Mouse (Mus musculus): ENCODE measurements around the gene Klk1b9. TPM values are rescaled to one million over a fixed set of nuclear protein-coding genes. Genes with fewer than 3 reads are reported as not detected.
"Not testable (repeated sequence)": the region's sequence is repeated elsewhere in the genome, so short reads cannot be mapped to it uniquely, and the experiment has no call there.

Gene Klk1b9
- polyA plus RNA-seq (2016; fragmentation: Nextera tagmentation; extraction: Ambion mirVana) = not detected in 2 replicates

- 69% methylated on average over 1 of the region's 1 CpGs for WGBS
- not testable (repeated sequence) for H3K9ac ChIP-seq; H3K4me3 ChIP-seq (replicated peaks); H3K4me1 ChIP-seq; H3K36me3 ChIP-seq (replicated peaks); ATAC-seq (ENCODE audit: low FRiP score); H3K9me3 ChIP-seq; H3K4me2 ChIP-seq; H3K27ac ChIP-seq; H3K27me3 ChIP-seq
Measured at GRCm38 (mm10) chr7:43975761-43976160, at the start of gene Klk1b9. Gene Klk1b9, plus strand, starts transcription at chr7:43976061.

- Histone ChIP-seq H3K4me2 (no peak overlapping the region), H3K27me3 (0 out of 2 replicates have a peak, but pooled peaks cover 2% of the 10 kb centered on the region), H3K9ac (no peak overlapping the region), H3K27ac (no peak overlapping the region), H3K36me3 (replicated peaks) (no peaks in the 10 kb centered on the region), H3K4me1 (no peaks in the 10 kb centered on the region), H3K9me3 (no peaks in the 10 kb centered on the region), H3K4me3 (replicated peaks) (no peak overlapping the region)
- 40% methylated on average over 4 of the region's 4 CpGs for WGBS
- ATAC-seq (ENCODE audit: low FRiP score) = no peak
Measured at GRCm38 (mm10) chr7:43928521-43928920, 47.3 kb upstream of the Klk1b9 start.

GRCm38 (mm10) chr7:43932337-43932736, 43.5 kb upstream of the Klk1b9 start:
- no peaks in the 10 kb centered on the region for H3K36me3 ChIP-seq (replicated peaks)
- H3K4me1 ChIP-seq = no peaks in the 10 kb centered on the region
- H3K9ac ChIP-seq = no peak overlapping the region
- H3K9me3 ChIP-seq = no peaks in the 10 kb centered on the region
- no peak for ATAC-seq (ENCODE audit: low FRiP score)
- 62% methylated on average over 4 of the region's 4 CpGs for WGBS
- no peak overlapping the region for H3K4me2 ChIP-seq
- no peak overlapping the region for H3K4me3 ChIP-seq (replicated peaks)
- no peaks in the 10 kb centered on the region for H3K27me3 ChIP-seq
- no peak overlapping the region for H3K27ac ChIP-seq

GRCm38 (mm10) chr7:43933440-43933839, 42.4 kb upstream of the Klk1b9 start, which contains the start of gene Klk15:
Gene Klk15, plus strand, starts transcription at chr7:43933740.
- 97% methylated on average over 3 of the region's 3 CpGs for WGBS
- Histone ChIP-seq H3K27me3 (no peaks in the 10 kb centered on the region), H3K4me3 (replicated peaks) (no peak within 1 kb of the TSS), H3K9me3 (no peaks in the 10 kb centered on the region), H3K9ac (no peak within 1 kb of the TSS), H3K36me3 (replicated peaks) (no peaks in the 10 kb centered on the region), H3K4me2 (no peak within 1 kb of the TSS), H3K4me1 (no peaks in the 10 kb centered on the region), H3K27ac (no peak within 1 kb of the TSS)
- no peak for ATAC-seq (ENCODE audit: low FRiP score)

GRCm38 (mm10) chr7:43934747-43935146, 41.1 kb upstream of the Klk1b9 start:
- no peak overlapping the region for H3K27ac ChIP-seq
- no peaks in the 10 kb centered on the region for H3K36me3 ChIP-seq (replicated peaks)
- no peaks in the 10 kb centered on the region for H3K27me3 ChIP-seq
- no peak for ATAC-seq (ENCODE audit: low FRiP score)
- H3K4me3 ChIP-seq (replicated peaks) = no peak overlapping the region
- H3K4me1 ChIP-seq = no peaks in the 10 kb centered on the region
- 68% methylated on average over 3 of the region's 3 CpGs for WGBS
- no peak overlapping the region for H3K4me2 ChIP-seq
- no peaks in the 10 kb centered on the region for H3K9me3 ChIP-seq
- no peak overlapping the region for H3K9ac ChIP-seq

- Histone ChIP-seq H3K4me1 (no peaks in the 10 kb centered on the region), H3K4me2 (no peak overlapping the region), H3K9ac (no peak overlapping the region), H3K27ac (no peak overlapping the region), H3K4me3 (replicated peaks) (no peak overlapping the region), H3K9me3 (no peaks in the 10 kb centered on the region), H3K27me3 (no peaks in the 10 kb centered on the region), H3K36me3 (replicated peaks) (no peaks in the 10 kb centered on the region)
- no peak for ATAC-seq (ENCODE audit: low FRiP score)
- 89% methylated on average over 14 of the region's 14 CpGs for WGBS
Measured at GRCm38 (mm10) chr7:43936551-43936950, 39.3 kb upstream of the Klk1b9 start.

- H3K27me3 ChIP-seq; H3K4me3 ChIP-seq (replicated peaks); H3K27ac ChIP-seq; H3K36me3 ChIP-seq (replicated peaks); H3K4me2 ChIP-seq; ATAC-seq (ENCODE audit: low FRiP score); H3K9me3 ChIP-seq; H3K4me1 ChIP-seq; H3K9ac ChIP-seq: not testable (repeated sequence)
- 69% methylated on average over 3 of the region's 3 CpGs for WGBS
Measured at GRCm38 (mm10) chr7:43942293-43942692, 33.6 kb upstream of the Klk1b9 start.

GRCm38 (mm10) chr7:43944727-43945264, 31.1 kb upstream of the Klk1b9 start:
- WGBS = 88% methylated on average over 3 of the region's 3 CpGs
- H3K27me3 ChIP-seq = no peaks in the 10 kb centered on the region

GRCm38 (mm10) chr7:43950364-43950763, 25.5 kb upstream of the Klk1b9 start, which contains the start of gene Klk1b8:
Gene Klk1b8, plus strand, starts transcription at chr7:43950664.
- H3K4me2 ChIP-seq = no peak within 1 kb of the TSS
- H3K27ac ChIP-seq = no peak within 1 kb of the TSS
- H3K36me3 ChIP-seq (replicated peaks) = no peaks in the 10 kb centered on the region
- H3K9me3 ChIP-seq = no peaks in the 10 kb centered on the region
- no peaks in the 10 kb centered on the region for H3K27me3 ChIP-seq
- H3K9ac ChIP-seq = no peak within 1 kb of the TSS
- 88% methylated on average over 2 of the region's 2 CpGs for WGBS
- H3K4me1 ChIP-seq = no peaks in the 10 kb centered on the region
- no peak within 1 kb of the TSS for H3K4me3 ChIP-seq (replicated peaks)
- ATAC-seq (ENCODE audit: low FRiP score) = no peak

More at GRCm38 (mm10) chr7:43944727-43945264, 31.1 kb upstream of the Klk1b9 start:
- ATAC-seq (ENCODE audit: low FRiP score) = no peak
- Histone ChIP-seq H3K4me2 (no peak overlapping the region), H3K36me3 (replicated peaks) (no peaks in the 10 kb centered on the region), H3K9ac (no peak overlapping the region), H3K4me1 (no peaks in the 10 kb centered on the region), H3K9me3 (no peaks in the 10 kb centered on the region), H3K27ac (no peak overlapping the region), H3K4me3 (replicated peaks) (no peak overlapping the region)

GRCm38 (mm10) chr7:43952703-43953102, 23.2 kb upstream of the Klk1b9 start:
- ATAC-seq (ENCODE audit: low FRiP score) = no peak
- Histone ChIP-seq H3K9ac (no peak overlapping the region), H3K4me3 (replicated peaks) (no peak overlapping the region), H3K9me3 (no peaks in the 10 kb centered on the region), H3K4me1 (no peaks in the 10 kb centered on the region), H3K4me2 (no peak overlapping the region), H3K27me3 (no peaks in the 10 kb centered on the region), H3K36me3 (replicated peaks) (no peaks in the 10 kb centered on the region), H3K27ac (no peak overlapping the region)
- WGBS = 67% methylated on average over 4 of the region's 4 CpGs

- no peaks in the 10 kb centered on the region for H3K27me3 ChIP-seq
- no peak within 1 kb of the TSS for H3K27ac ChIP-seq
Measured at GRCm38 (mm10) chr7:43966451-43966850, 9.4 kb upstream of the Klk1b9 start, which contains the start of gene Klk1b1. Gene Klk1b1, plus strand, starts transcription at chr7:43966751.

GRCm38 (mm10) chr7:43967058-43967457, 8.8 kb upstream of the Klk1b9 start:
- Histone ChIP-seq H3K4me2 (no peak overlapping the region), H3K27ac (no peak overlapping the region), H3K4me1 (no peaks in the 10 kb centered on the region), H3K9me3 (no peaks in the 10 kb centered on the region), H3K27me3 (no peaks in the 10 kb centered on the region), H3K36me3 (replicated peaks) (no peaks in the 10 kb centered on the region), H3K4me3 (replicated peaks) (no peak overlapping the region), H3K9ac (no peak overlapping the region)
- WGBS = 80% methylated on average over 3 of the region's 3 CpGs
- no peak for ATAC-seq (ENCODE audit: low FRiP score)

More at GRCm38 (mm10) chr7:43966451-43966850, 9.4 kb upstream of the Klk1b9 start, which contains the start of gene Klk1b1:
- no peak within 1 kb of the TSS for H3K4me2 ChIP-seq
- no peaks in the 10 kb centered on the region for H3K36me3 ChIP-seq (replicated peaks)
- H3K4me3 ChIP-seq (replicated peaks) = no peak within 1 kb of the TSS
- ATAC-seq (ENCODE audit: low FRiP score) = no peak
- H3K9ac ChIP-seq = no peak within 1 kb of the TSS
- WGBS = 71% methylated on average over 3 of the region's 3 CpGs
- H3K4me1 ChIP-seq = no peaks in the 10 kb centered on the region
- no peaks in the 10 kb centered on the region for H3K9me3 ChIP-seq

- Histone ChIP-seq H3K9ac (no peak overlapping the region), H3K4me2 (no peak overlapping the region), H3K27me3 (no peaks in the 10 kb centered on the region), H3K9me3 (no peaks in the 10 kb centered on the region), H3K4me1 (no peaks in the 10 kb centered on the region), H3K27ac (no peak overlapping the region), H3K4me3 (replicated peaks) (no peak overlapping the region), H3K36me3 (replicated peaks) (no peaks in the 10 kb centered on the region)
- WGBS = 82% methylated on average over 2 of the region's 2 CpGs
- ATAC-seq (ENCODE audit: low FRiP score) = no peak
Measured at GRCm38 (mm10) chr7:43967612-43968011, 8.2 kb upstream of the Klk1b9 start.
